Mouse (Mus musculus): ENCODE measurements around the gene Aacs.
"Not testable (repeated sequence)": the region's sequence is repeated elsewhere in the genome, so short reads cannot be mapped to it uniquely, and the experiment has no call there.

Aacs gene

GRCm38 (mm10) chr5:125466483-125466882 is 9.1 kb upstream of the Aacs start:
- peak; percentile 50 for DNase-seq

DNA sequence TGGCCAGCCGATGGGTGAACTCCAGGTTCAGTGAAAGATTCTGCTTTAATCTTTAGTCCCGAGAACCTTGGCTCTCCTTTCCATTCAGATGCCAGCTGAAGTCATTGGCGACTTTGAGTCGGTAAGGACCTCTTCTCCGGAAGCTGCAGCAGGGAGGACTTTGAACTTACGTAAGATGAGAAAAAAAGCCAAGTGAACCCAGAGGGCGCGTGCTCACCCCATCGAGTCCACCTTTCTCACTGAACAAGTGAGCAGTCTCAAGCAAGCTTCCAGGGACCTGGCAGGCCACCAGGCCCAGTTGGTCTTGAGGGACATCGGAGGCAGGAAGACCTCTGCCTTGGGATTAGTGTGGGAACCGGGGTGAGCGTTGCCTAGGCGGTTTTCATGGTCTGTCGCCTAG is 8.4 kb upstream of the Aacs start:
- peak; percentile 94 for DNase-seq

DNA sequence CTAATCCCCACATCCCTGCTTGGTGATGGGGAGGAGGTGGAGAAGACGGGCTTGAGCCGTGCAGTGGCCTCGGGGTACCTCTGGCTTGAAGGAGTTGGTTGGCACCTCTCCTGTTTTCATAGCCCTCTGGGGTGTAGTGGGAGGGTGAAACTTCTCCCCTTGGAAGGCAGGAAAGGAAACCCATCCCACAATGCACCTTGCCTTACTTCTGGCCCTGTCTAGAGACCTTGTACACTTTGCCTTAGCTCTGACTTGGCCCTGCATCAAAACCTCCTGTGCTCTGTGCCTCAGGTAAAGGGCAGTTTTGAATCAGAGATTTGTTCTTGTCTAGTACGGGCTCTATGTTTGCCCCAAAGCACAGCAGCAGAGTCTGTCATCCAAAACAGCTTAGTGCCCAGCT is 4.9 kb upstream of the Aacs start:
- peak; percentile 64 for DNase-seq

DNA sequence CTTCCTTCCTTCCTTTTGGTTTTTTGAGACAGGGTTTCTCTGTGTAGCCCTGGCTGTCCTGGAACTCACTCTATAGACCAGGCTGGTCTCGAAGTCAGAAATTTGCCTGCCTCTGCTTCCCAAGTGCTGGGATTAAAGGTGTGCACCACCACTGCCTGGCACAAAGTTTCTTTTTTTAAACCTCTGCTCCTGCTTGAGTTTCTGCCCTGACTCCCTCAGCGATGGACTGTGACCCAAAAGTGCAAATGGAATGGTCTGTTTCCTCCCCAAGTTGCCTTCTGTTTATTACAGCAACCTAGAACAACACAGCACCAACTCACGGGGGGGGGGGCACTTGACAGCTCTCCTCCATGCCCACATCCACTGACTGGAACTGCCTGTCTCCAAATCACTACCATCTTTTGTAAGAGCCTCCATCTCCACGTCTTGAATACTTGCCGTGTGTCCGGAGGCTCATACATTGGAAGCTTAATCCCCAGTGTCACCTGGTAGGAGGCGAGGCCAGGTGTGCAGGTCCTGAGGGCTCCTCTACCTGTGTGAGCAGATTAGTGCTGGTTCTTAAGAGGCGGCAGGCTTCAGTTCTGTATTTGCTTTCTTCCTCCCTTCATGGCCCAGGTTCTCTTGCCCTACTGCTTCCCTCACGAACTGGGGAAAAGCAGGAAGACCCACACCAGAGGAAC is 2.7 kb upstream of the Aacs start:
- DNase-seq, result no peak

- DNase-seq, result no peak
Measured at GRCm38 (mm10) chr5:125475030-125475429, 584 bp upstream of the Aacs start.

DNA sequence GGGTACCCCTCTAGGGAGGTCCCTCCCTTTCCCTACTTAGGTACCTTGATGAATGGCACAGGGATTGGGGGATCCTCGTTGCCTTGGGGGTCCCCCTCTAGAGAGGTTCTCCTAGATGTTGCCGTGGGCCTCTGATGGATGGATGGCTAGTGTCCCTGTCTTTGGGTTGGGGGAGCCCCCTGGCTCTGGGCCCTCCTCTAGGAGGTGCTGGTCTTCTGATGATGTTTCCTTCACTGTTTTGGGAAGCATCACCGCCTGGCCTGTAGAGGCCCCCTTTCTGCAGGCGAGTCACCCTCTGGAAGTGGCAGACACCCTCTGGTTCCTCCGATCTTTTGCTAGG is 642 bp downstream of the Aacs start:
- peak; percentile 44 for DNase-seq

- DNase-seq, result no peak
Measured at GRCm38 (mm10) chr5:125476799-125477198, 1.2 kb downstream of the Aacs start.

- no peak for DNase-seq
Measured at GRCm38 (mm10) chr5:125477533-125477932, 1.9 kb downstream of the Aacs start.

- DNase-seq, result no peak
Measured at GRCm38 (mm10) chr5:125478037-125478436, 2.4 kb downstream of the Aacs start.

DNA sequence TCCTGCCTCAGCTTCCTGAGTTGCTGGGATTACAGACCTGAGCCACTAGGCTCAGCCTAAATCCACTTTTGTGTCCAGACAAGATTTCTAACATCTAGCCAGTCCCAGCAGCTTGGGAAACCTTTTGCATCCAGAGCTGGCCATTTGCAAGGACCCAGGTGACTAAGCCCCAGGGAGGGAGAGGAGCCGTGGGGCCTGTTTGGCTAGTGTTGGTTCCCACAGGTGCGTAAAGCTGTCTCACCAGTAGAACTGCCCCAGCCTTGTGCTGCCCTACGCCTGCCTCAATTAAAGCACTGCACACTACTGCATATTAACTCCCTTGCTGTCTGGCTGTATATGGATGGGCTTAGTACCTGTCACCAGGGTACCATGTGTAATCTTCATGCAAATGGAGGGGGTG is 3.8 kb downstream of the Aacs start:
- no peak for DNase-seq

- no peak for DNase-seq
Measured at GRCm38 (mm10) chr5:125480434-125481231, 5.0 kb downstream of the Aacs start.

DNA sequence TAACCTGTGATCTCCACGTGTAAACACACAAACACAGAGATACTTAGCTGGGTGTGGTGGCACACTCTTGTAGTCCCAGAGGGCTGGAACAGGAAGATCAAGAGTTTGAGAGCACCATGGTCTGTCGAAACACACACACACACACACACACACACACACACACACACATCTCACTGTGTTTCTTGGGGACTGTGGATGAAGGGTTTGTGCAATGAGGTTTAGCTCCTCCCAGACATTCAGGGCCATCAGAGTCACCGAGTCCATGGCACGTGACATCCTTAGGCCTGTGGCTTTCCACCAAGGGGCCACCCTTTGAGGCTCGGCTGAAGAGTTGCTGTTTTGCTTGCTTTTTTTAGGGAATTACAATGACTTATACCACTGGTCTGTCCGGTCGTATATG is 6.9 kb downstream of the Aacs start:
- DNase-seq, result no peak

GRCm38 (mm10) chr5:125483712-125484611 is 8.3 kb downstream of the Aacs start:
- DNase-seq, result no peak

GRCm38 (mm10) chr5:125485031-125485778 is 9.6 kb downstream of the Aacs start:
- no peak for DNase-seq

DNA sequence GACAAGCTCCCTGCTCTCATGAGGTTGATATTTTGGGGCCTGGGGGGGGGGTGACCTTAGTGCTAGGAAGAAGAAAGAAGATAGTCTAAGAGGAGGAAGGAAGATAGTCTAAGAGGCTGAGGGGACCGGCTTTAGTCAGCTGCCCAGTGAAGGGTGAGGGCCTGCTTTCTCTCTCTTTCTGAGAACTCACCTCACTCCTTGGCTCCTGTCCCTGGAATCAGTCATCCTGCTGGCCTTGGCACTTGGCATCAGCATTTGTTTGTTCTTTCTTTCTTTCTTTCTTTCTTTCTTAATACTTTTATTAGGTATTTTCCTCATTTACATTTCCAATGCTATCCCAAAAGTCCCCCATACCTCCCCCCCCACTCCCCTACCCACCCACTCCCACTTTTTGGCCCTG is 10.5 kb downstream of the Aacs start:
- no peak for DNase-seq

DNA sequence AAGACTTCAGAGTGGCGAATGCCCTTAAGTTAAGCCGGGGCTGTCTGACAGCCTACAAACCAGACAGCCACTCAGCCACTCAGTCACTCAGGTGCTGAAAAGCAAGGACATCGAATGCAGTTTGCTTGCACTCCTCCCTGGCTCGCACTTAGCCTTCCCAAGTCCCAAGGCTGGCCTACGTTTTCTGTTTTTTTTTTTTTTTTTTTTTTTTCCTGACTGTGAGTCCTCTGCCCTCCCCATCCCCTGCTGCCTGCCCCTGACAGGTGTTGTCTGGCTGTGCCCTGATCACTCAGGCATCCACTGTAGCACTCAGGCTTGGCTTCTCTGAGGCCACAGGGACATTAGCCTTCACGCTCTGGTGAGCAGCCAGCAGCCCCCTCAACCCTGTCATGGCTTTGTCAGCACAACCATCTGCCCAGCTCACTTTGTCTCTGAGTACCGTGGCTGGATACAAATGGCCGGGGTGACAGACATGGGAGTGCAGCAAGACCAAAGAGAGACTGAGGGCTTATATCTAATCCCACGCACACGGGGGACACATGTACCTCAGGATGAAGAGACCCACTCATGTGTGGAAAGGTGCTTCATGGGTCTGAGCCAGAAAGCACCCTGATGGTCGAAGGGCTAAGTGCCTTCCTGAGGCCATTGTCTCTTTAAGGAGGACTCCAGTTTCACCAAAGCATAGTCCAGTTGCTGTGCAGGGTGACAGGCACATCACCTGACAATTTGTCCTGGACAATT is 11.9 kb downstream of the Aacs start:
- peak; percentile 91 for DNase-seq

DNA sequence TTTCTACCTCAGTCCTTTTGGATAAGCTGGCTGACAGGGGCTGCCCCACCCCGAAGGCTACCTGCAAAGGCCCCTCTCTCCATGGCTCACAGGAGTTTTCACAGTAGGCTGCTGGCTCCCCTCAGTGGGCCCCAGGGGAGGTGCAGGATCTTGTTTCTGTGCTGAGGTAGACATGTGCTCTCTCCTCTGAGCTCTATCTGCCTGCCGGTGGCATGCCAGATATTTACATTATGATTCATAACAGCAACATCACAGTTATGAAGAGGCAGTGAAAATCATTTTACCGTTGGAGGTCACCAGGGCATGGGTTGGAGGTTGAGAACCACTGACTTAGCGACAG is 12.5 kb downstream of the Aacs start:
- no peak for DNase-seq

GRCm38 (mm10) chr5:125488953-125489352 is 13.3 kb downstream of the Aacs start:
- not testable (repeated sequence) for DNase-seq

DNA sequence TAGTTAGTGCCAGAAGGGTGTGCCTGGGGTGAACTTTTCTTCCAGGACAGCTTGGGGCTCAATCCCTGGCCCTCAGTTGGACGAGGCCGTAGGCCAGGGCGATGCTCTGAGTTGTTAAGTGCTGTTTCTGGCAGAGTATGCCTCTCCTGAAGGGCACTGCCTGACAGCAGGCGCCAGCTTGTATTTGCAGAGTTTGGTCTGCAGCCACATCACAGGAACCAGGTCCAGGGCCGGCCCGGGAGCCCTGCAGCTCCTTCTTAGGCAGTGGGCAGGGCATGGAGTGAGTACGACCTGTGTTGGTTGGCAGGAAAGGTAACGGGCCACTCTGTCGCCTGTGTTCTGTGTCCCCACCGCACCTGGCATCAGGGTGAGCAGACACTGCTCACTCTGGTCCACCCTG is 15.5 kb downstream of the Aacs start:
- no peak for DNase-seq

DNA sequence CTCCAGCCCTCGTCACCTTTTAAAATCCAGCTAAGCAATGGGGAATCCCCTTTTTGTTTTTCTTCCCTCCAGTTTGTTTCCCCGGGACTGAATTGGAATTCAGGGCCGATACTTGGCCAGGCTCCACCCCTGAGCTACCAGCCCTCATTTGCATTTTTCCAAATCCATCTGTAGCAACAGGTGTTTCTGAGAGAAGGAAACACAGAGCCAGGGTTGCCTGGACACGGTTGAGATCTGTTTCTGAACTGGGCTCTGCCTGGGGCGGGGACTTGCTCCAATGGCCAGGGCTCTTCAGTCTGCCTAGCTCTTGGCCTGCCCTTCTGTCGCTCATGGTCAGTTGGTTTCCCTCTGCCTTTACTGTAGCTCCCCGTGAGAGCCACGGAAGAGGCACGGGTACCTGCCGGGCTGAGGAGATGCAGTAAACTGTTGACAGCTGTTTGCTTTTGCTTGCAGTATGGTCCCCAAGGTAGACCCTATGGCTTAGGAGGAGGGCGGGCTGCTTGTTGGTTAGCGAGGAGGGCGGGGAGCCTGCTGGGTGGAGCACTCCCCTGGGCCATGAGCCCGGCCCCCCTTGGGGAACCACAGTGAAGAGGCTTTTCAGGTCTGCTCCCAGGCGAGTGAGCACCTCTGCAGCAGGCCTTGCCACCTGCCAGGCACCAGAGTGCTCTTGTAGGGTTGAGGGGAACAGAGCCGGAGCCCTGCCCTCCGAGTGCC is 16.9 kb downstream of the Aacs start:
- no peak for DNase-seq

DNA sequence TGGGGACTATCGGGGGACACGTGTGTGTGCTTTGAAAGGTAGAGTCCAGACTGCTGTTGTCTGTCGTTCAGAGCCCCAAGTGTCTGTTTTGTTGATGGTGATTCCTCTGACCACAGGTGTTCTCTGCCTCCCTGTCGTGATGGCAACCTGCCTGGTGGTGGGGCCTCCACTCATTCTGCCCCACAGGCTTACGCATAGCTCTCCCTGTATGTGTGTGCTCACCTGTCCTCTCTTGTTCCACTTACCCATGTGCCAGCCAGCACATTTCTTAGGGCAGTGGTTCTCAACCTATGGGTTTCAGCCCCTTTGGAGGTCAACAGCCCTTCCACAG is 17.4 kb downstream of the Aacs start:
- no peak for DNase-seq

DNA sequence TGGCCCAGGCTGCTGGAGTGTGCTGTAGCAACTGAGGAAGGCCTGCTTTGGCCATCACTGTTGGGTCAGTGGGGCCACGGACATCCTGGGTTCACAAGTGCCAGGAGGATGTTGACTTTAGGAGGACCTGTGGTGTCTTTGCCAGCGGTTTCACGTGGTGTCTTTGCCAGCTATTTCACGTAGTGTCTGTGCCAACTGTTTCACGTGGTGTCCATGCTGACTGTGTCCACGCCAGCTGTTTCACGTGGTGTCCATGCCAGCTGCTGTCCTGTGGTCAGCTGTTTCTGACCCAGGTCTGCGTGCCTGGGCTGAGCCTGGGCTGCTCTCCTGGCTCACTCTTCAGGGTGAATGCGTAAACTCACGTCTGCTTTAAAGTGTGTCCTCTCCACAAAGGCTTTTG is 20.0 kb downstream of the Aacs start:
- peak; percentile 82 for DNase-seq
